Mouse (Mus musculus): ENCODE measurements around the gene Col4a1. TPM values are rescaled to one million over a fixed set of nuclear protein-coding genes. Genes with fewer than 3 reads are reported as not detected.

The Col4a1 gene
- polyA plus RNA-seq, 1 experiment from 2014 or later, result 250 TPM

DNA sequence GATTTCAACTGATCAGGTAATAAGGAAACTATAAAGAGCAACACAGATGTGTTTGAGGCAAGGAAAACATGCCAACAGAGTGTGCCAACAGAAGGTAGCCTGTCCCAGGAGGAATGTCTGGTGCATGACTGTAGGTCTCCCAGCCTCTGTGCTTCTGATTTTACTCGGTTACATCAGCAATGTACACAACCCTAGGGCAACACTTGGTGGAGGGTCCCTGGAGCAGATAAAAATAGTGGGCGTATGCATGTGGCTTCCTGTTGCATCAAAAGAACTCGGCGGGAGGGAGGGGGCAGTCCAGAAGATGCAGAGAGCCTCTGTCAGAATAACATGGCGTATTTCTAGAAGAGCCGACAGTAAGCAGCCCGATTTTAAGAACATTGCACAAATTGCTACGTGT is 106.1 kb downstream of the Col4a1 start:
- Histone ChIP-seq H3K27me3 (ENCODE audit: control insufficient read depth, insufficient read depth, low read length) (no peaks in the 10 kb centered on the region), H3K9ac (ENCODE audit: low read length) (no peak overlapping the region), H3K4me1 (ENCODE audit: control insufficient read depth in 2 of 2, insufficient read depth in 2 of 2, low read length in 2 of 2) (no peaks in the 10 kb centered on the region), H3K27ac (replicated peaks in 1 of 2; ENCODE audit: control insufficient read depth in 1 of 2, insufficient read depth in 1 of 2, low read depth in 2 of 2, low read length in 2 of 2) (no peak overlapping the region), H3K4me3 (ENCODE audit: control insufficient read depth in 1 of 2, insufficient read depth in 1 of 2, low read depth in 1 of 2, low read length in 2 of 2) (no peak overlapping the region), H3K9me3 (ENCODE audit: control insufficient read depth, low read length) (no peaks in the 10 kb centered on the region), H3K36me3 (ENCODE audit: control insufficient read depth, insufficient read depth, low read length) (peaks cover 100% of the 10 kb centered on the region), H3K4me2 (ENCODE audit: low read length) (no peak overlapping the region)
- 70% methylated on average over 8 of the region's 8 CpGs for WGBS
- ATAC-seq (ENCODE audit: insufficient number of reproducible peaks, insufficient read depth, low FRiP score, low read depth), result no peak

- no peak for ATAC-seq (ENCODE audit: insufficient number of reproducible peaks, insufficient read depth, low FRiP score, low read depth)
- peaks cover 100% of the 10 kb centered on the region for H3K36me3 ChIP-seq (ENCODE audit: control insufficient read depth, insufficient read depth, low read length)
- no peaks in the 10 kb centered on the region for H3K4me1 ChIP-seq (ENCODE audit: control insufficient read depth in 2 of 2, insufficient read depth in 2 of 2, low read length in 2 of 2)
- no peaks in the 10 kb centered on the region for H3K9me3 ChIP-seq (ENCODE audit: control insufficient read depth, low read length)
- no peak overlapping the region for H3K27ac ChIP-seq (replicated peaks in 1 of 2; ENCODE audit: control insufficient read depth in 1 of 2, insufficient read depth in 1 of 2, low read depth in 2 of 2, low read length in 2 of 2)
- H3K4me2 ChIP-seq (ENCODE audit: low read length), result no peak overlapping the region
- no peaks in the 10 kb centered on the region for H3K27me3 ChIP-seq (ENCODE audit: control insufficient read depth, insufficient read depth, low read length)
- no peak overlapping the region for H3K9ac ChIP-seq (ENCODE audit: low read length)
- WGBS, result 58% methylated on average over 9 of the region's 9 CpGs
- H3K4me3 ChIP-seq (ENCODE audit: control insufficient read depth in 1 of 2, insufficient read depth in 1 of 2, low read depth in 1 of 2, low read length in 2 of 2), result no peak overlapping the region
Measured at GRCm38 (mm10) chr8:11205532-11205931, 107.1 kb downstream of the Col4a1 start.

GRCm38 (mm10) chr8:11203260-11204110 is 109.1 kb downstream of the Col4a1 start:
- H3K4me1 ChIP-seq (ENCODE audit: control insufficient read depth in 2 of 2, insufficient read depth in 2 of 2, low read length in 2 of 2), result no peaks in the 10 kb centered on the region
- no peak overlapping the region for H3K9ac ChIP-seq (ENCODE audit: low read length)
- no peak for ATAC-seq (ENCODE audit: insufficient number of reproducible peaks, insufficient read depth, low FRiP score, low read depth)
- no peaks in the 10 kb centered on the region for H3K27me3 ChIP-seq (ENCODE audit: control insufficient read depth, insufficient read depth, low read length)
- H3K4me2 ChIP-seq (ENCODE audit: low read length), result no peak overlapping the region
- H3K36me3 ChIP-seq (ENCODE audit: control insufficient read depth, insufficient read depth, low read length), result peaks cover 100% of the 10 kb centered on the region
- no peak overlapping the region for H3K4me3 ChIP-seq (ENCODE audit: control insufficient read depth in 1 of 2, insufficient read depth in 1 of 2, low read depth in 1 of 2, low read length in 2 of 2)
- no peak overlapping the region for H3K27ac ChIP-seq (replicated peaks in 1 of 2; ENCODE audit: control insufficient read depth in 1 of 2, insufficient read depth in 1 of 2, low read depth in 2 of 2, low read length in 2 of 2)
- H3K9me3 ChIP-seq (ENCODE audit: control insufficient read depth, low read length), result no peaks in the 10 kb centered on the region
- WGBS, result 86% methylated on average over 12 of the region's 12 CpGs

DNA sequence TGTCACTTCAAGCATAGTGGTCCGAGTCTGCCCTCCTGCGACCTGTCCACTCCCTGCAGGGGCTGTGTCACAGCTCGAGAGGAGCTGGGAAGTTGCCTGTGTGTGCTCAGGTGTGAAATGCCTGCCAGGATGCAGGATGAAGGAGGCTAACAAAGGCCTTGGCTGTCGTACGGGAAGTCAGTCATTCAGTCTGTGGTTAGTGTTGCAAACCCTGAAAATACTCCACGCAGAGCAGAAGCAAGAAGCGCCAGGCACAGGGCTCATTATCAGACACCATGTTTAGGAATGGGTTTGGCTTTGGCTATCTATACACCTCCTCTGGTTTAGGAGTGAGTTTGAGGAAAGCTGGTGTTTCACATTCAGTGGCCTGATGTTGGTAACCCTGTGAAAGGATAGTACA is 114.0 kb downstream of the Col4a1 start:
- Histone ChIP-seq H3K27me3 (ENCODE audit: control insufficient read depth, insufficient read depth, low read length) (no peaks in the 10 kb centered on the region), H3K9ac (ENCODE audit: low read length) (no peak overlapping the region), H3K4me1 (ENCODE audit: control insufficient read depth in 2 of 2, insufficient read depth in 2 of 2, low read length in 2 of 2) (peaks cover 4 to 8% of the 10 kb centered on the region in 2 experiments; a peak in 2 of 4 replicates), H3K4me3 (ENCODE audit: control insufficient read depth in 1 of 2, insufficient read depth in 1 of 2, low read depth in 1 of 2, low read length in 2 of 2) (no peak overlapping the region), H3K9me3 (ENCODE audit: control insufficient read depth, low read length) (no peaks in the 10 kb centered on the region), H3K36me3 (ENCODE audit: control insufficient read depth, insufficient read depth, low read length) (peaks cover 62% of the 10 kb centered on the region), H3K27ac (replicated peaks in 1 of 2; ENCODE audit: control insufficient read depth in 1 of 2, insufficient read depth in 1 of 2, low read depth in 2 of 2, low read length in 2 of 2) (no peak overlapping the region), H3K4me2 (ENCODE audit: low read length) (no peak overlapping the region)
- ATAC-seq (ENCODE audit: insufficient number of reproducible peaks, insufficient read depth, low FRiP score, low read depth), result no peak
- 67% methylated on average over 7 of the region's 7 CpGs for WGBS

DNA sequence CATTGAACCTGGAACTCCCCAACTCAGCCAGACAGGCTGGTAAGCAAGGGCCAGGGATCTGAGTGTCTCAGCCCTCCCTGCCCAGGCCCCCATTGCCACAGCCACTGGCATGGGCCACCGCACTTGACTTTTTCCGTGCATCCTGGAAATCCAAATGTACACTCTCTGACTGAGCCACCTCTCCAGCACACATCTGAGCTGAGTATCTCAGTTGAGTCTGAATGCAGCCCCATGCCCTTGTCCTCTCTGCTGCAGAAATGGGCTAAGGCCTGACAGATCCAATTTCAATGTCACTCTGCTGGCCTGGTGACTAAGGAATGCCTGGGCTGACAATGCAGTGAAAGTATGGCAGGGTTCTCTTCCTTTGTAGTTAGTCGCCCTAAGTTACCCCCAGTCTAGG is 114.6 kb downstream of the Col4a1 start:
- no peak overlapping the region for H3K9ac ChIP-seq (ENCODE audit: low read length)
- 52% methylated on average over 3 of the region's 3 CpGs for WGBS
- H3K4me3 ChIP-seq (ENCODE audit: control insufficient read depth in 1 of 2, insufficient read depth in 1 of 2, low read depth in 1 of 2, low read length in 2 of 2), result no peak overlapping the region
- no peak for ATAC-seq (ENCODE audit: insufficient number of reproducible peaks, insufficient read depth, low FRiP score, low read depth)
- peaks cover 56% of the 10 kb centered on the region for H3K36me3 ChIP-seq (ENCODE audit: control insufficient read depth, insufficient read depth, low read length)
- H3K27ac ChIP-seq (replicated peaks in 1 of 2; ENCODE audit: control insufficient read depth in 1 of 2, insufficient read depth in 1 of 2, low read depth in 2 of 2, low read length in 2 of 2), result 0 out of 4 replicates have a peak overlapping the region, but pooled peaks of 1 of the 2 experiments have one; percentile 6
- H3K9me3 ChIP-seq (ENCODE audit: control insufficient read depth, low read length), result no peaks in the 10 kb centered on the region
- peaks cover 4 to 8% of the 10 kb centered on the region in 2 experiments; a peak in 2 of 4 replicates for H3K4me1 ChIP-seq (ENCODE audit: control insufficient read depth in 2 of 2, insufficient read depth in 2 of 2, low read length in 2 of 2)
- no peaks in the 10 kb centered on the region for H3K27me3 ChIP-seq (ENCODE audit: control insufficient read depth, insufficient read depth, low read length)
- H3K4me2 ChIP-seq (ENCODE audit: low read length), result no peak overlapping the region

- Histone ChIP-seq H3K9ac (ENCODE audit: low read length) (no peak overlapping the region), H3K36me3 (ENCODE audit: control insufficient read depth, insufficient read depth, low read length) (peaks cover 48% of the 10 kb centered on the region), H3K4me3 (ENCODE audit: control insufficient read depth in 1 of 2, insufficient read depth in 1 of 2, low read depth in 1 of 2, low read length in 2 of 2) (no peak overlapping the region), H3K4me2 (ENCODE audit: low read length) (no peak overlapping the region), H3K27ac (replicated peaks in 1 of 2; ENCODE audit: control insufficient read depth in 1 of 2, insufficient read depth in 1 of 2, low read depth in 2 of 2, low read length in 2 of 2) (no peak overlapping the region), H3K4me1 (ENCODE audit: control insufficient read depth in 2 of 2, insufficient read depth in 2 of 2, low read length in 2 of 2) (peaks cover 4 to 8% of the 10 kb centered on the region in 2 experiments; a peak in 2 of 4 replicates), H3K27me3 (ENCODE audit: control insufficient read depth, insufficient read depth, low read length) (no peaks in the 10 kb centered on the region), H3K9me3 (ENCODE audit: control insufficient read depth, low read length) (no peaks in the 10 kb centered on the region)
- ATAC-seq (ENCODE audit: insufficient number of reproducible peaks, insufficient read depth, low FRiP score, low read depth), result no peak
- WGBS, result 81% methylated on average over 11 of the region's 11 CpGs
Measured at GRCm38 (mm10) chr8:11197261-11197660, 115.4 kb downstream of the Col4a1 start.

DNA sequence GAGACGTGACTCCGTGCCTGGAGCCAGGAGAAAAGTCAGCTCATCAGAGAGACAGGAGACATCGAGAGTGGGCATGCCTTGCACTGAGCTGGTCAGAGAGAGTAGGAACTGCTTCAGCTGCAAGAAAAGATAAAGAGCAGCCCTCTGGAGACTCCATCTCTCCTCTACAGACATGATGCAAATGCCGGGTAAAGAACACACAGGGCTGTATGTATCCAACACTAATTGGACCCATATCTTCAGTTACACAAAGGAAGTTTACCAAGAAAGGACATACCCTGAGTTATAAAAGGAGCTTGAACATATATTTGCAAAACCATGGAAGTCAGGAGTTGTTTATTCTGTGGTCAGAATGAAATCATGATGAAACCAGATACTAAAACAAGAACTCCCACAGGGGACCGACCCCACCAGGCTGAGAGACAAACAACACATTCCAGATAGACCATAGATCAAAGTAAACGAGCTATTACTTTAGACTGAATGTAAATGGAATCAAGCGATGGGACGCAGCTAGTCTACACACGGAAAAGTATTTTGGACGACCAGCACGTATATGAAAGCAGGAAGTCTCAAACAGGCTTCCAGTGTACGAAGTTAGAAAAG is 119.8 kb downstream of the Col4a1 start:
- peaks cover 6% of the 10 kb centered on the region; the same call in 1 of the 2 replicates for H3K36me3 ChIP-seq (ENCODE audit: control insufficient read depth, insufficient read depth, low read length)
- H3K4me2 ChIP-seq (ENCODE audit: low read length), result no peak overlapping the region
- H3K9me3 ChIP-seq (ENCODE audit: control insufficient read depth, low read length), result no peaks in the 10 kb centered on the region
- H3K27me3 ChIP-seq (ENCODE audit: control insufficient read depth, insufficient read depth, low read length), result no peaks in the 10 kb centered on the region
- no peak overlapping the region for H3K9ac ChIP-seq (ENCODE audit: low read length)
- no peak overlapping the region for H3K27ac ChIP-seq (replicated peaks in 1 of 2; ENCODE audit: control insufficient read depth in 1 of 2, insufficient read depth in 1 of 2, low read depth in 2 of 2, low read length in 2 of 2)
- ATAC-seq (ENCODE audit: insufficient number of reproducible peaks, insufficient read depth, low FRiP score, low read depth), result no peak
- H3K4me1 ChIP-seq (ENCODE audit: control insufficient read depth in 2 of 2, insufficient read depth in 2 of 2, low read length in 2 of 2), result peaks cover 12 to 13% of the 10 kb centered on the region in 2 experiments
- WGBS, result 57% methylated on average over 12 of the region's 12 CpGs
- H3K4me3 ChIP-seq (ENCODE audit: control insufficient read depth in 1 of 2, insufficient read depth in 1 of 2, low read depth in 1 of 2, low read length in 2 of 2), result no peak overlapping the region
